Mouse (Mus musculus): ENCODE measurements at regions not wholly inside any gene's neighbourhood (a gene's known extent, or its start where the extent isn't known, plus 50 kb on each side); places are given as distances from the start of the nearest gene placed in this dataset.

GRCm38 (mm10) chr12:106389214-106389613, 379.2 kb downstream of the Vrk1 start:
- DNase-seq (no peak), ATAC-seq (no peak)
- H3K27ac ChIP-seq (ENCODE audit: low read depth) = no peak overlapping the region
- no peaks in the 10 kb centered on the region for H3K27me3 ChIP-seq (ENCODE audit: insufficient read depth, low read length)
- H3K4me3 ChIP-seq (ENCODE audit: low read depth, low read length) = no peak overlapping the region
- H3K4me2 ChIP-seq (ENCODE audit: low read depth, low read length) = no peak overlapping the region
- no peaks in the 10 kb centered on the region for H3K36me3 ChIP-seq (replicated peaks; ENCODE audit: insufficient read depth, low read length)
- no peak overlapping the region for H3K9ac ChIP-seq (replicated peaks)
- no peaks in the 10 kb centered on the region for H3K9me3 ChIP-seq (ENCODE audit: low read length)
- H3K4me1 ChIP-seq (ENCODE audit: insufficient read depth) = no peaks in the 10 kb centered on the region
- WGBS (ENCODE audit: insufficient replicate concordance) = 84% methylated on average over 11 of the region's 11 CpGs
- no peak for TF ChIP-seq EP300 (IDR thresholded peaks at IDR 0.05; ENCODE audit: low read depth)
- TF ChIP-seq CTCF (IDR thresholded peaks at IDR 0.05; ENCODE audit: low read depth) = no peak

DNA sequence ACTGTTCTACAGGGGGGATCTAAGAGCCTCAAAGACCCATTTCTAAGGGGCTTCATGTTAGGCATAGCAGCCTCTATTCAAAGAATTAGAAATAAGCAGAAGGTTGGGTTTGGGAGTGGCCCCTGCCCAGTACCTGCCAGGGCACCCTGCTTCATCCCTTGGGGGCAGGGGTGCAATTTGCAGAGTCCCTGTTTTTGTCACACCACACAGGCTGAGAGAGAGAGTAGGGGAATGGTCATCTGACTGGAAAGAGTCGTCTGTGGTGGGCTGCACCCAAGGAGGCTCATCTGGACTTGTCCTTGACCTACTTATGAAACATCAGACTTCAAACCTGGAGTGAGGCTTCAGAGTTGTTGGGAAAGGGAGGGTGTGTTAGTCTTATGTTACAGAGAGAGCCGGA, 382.3 kb downstream of the Vrk1 start:
- H3K4me3 ChIP-seq (ENCODE audit: low read depth, low read length) = no peak overlapping the region
- H3K27ac ChIP-seq (ENCODE audit: low read depth) = no peak overlapping the region
- no peaks in the 10 kb centered on the region for H3K27me3 ChIP-seq (ENCODE audit: insufficient read depth, low read length)
- DNase-seq (no peak), ATAC-seq (no peak)
- no peak overlapping the region for H3K9ac ChIP-seq (replicated peaks)
- H3K4me1 ChIP-seq (ENCODE audit: insufficient read depth) = no peaks in the 10 kb centered on the region
- H3K9me3 ChIP-seq (ENCODE audit: low read length) = no peaks in the 10 kb centered on the region
- WGBS (ENCODE audit: insufficient replicate concordance) = 71% methylated on average over 2 of the region's 2 CpGs
- no peaks in the 10 kb centered on the region for H3K36me3 ChIP-seq (replicated peaks; ENCODE audit: insufficient read depth, low read length)
- no peak overlapping the region for H3K4me2 ChIP-seq (ENCODE audit: low read depth, low read length)
- TF ChIP-seq CTCF (IDR thresholded peaks at IDR 0.05; ENCODE audit: low read depth) (no peak), EP300 (IDR thresholded peaks at IDR 0.05; ENCODE audit: low read depth) (no peak)

DNA sequence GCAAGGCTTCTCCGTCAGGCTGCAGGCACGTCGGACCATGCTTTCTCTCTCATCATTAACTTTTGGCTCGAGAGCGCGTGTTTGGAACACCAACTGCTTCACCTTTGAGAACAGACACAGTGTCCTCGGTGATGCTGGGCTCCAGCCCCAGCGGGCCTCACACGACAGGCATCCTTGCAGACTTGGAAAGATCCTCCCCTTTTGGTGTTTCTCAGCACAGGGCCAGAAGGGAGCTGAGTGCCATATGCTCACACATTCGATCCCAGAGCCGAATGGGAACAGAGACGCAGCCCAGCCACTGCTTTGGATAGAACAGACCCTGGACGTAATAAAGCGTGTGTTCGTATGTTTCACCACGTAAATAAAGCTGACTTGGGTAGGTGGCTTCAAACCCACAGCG, 389.1 kb downstream of the Vrk1 start:
- Histone ChIP-seq H3K9ac (replicated peaks) (no peak overlapping the region), H3K36me3 (replicated peaks; ENCODE audit: insufficient read depth, low read length) (no peaks in the 10 kb centered on the region), H3K9me3 (ENCODE audit: low read length) (no peaks in the 10 kb centered on the region), H3K4me2 (ENCODE audit: low read depth, low read length) (no peak overlapping the region), H3K4me3 (ENCODE audit: low read depth, low read length) (no peak overlapping the region), H3K27me3 (ENCODE audit: insufficient read depth, low read length) (no peaks in the 10 kb centered on the region), H3K27ac (ENCODE audit: low read depth) (no peak overlapping the region), H3K4me1 (ENCODE audit: insufficient read depth) (no peaks in the 10 kb centered on the region)
- DNase-seq (no peak), ATAC-seq (no peak)
- no peak for TF ChIP-seq EP300 (IDR thresholded peaks at IDR 0.05; ENCODE audit: low read depth)
- TF ChIP-seq CTCF (IDR thresholded peaks at IDR 0.05; ENCODE audit: low read depth) = no peak
- WGBS (ENCODE audit: insufficient replicate concordance) = 81% methylated on average over 17 of the region's 17 CpGs

- no peak overlapping the region for H3K4me2 ChIP-seq (ENCODE audit: low read depth, low read length)
- H3K4me3 ChIP-seq (ENCODE audit: low read depth, low read length) = no peak overlapping the region
- H3K4me1 ChIP-seq (ENCODE audit: insufficient read depth) = no peaks in the 10 kb centered on the region
- WGBS (ENCODE audit: insufficient replicate concordance) = 79% methylated on average over 7 of the region's 7 CpGs
- H3K27ac ChIP-seq (ENCODE audit: low read depth) = no peak overlapping the region
- peaks cover 4% of the 10 kb centered on the region; the same call in 1 of the 2 replicates for H3K9me3 ChIP-seq (ENCODE audit: low read length)
- DNase-seq (no peak), ATAC-seq (no peak)
- no peaks in the 10 kb centered on the region for H3K36me3 ChIP-seq (replicated peaks; ENCODE audit: insufficient read depth, low read length)
- H3K9ac ChIP-seq (replicated peaks) = no peak overlapping the region
- TF ChIP-seq CTCF (IDR thresholded peaks at IDR 0.05; ENCODE audit: low read depth) (no peak), EP300 (IDR thresholded peaks at IDR 0.05; ENCODE audit: low read depth) (no peak)
- H3K27me3 ChIP-seq (ENCODE audit: insufficient read depth, low read length) = no peaks in the 10 kb centered on the region
These were observed 401.0 kb downstream of the Vrk1 start for GRCm38 (mm10) chr12:106411075-106411474.

- Histone ChIP-seq H3K4me1 (ENCODE audit: insufficient read depth) (no peaks in the 10 kb centered on the region), H3K36me3 (replicated peaks; ENCODE audit: insufficient read depth, low read length) (no peaks in the 10 kb centered on the region), H3K27me3 (ENCODE audit: insufficient read depth, low read length) (no peaks in the 10 kb centered on the region), H3K4me2 (ENCODE audit: low read depth, low read length) (no peak overlapping the region), H3K4me3 (ENCODE audit: low read depth, low read length) (no peak overlapping the region), H3K9ac (replicated peaks) (no peak overlapping the region), H3K27ac (ENCODE audit: low read depth) (no peak overlapping the region), H3K9me3 (ENCODE audit: low read length) (peaks cover 3% of the 10 kb centered on the region; the same call in 1 of the 2 replicates)
- DNase-seq (no peak), ATAC-seq (no peak)
- TF ChIP-seq EP300 (IDR thresholded peaks at IDR 0.05; ENCODE audit: low read depth) = no peak
- no peak for TF ChIP-seq CTCF (IDR thresholded peaks at IDR 0.05; ENCODE audit: low read depth)
- 64% methylated on average over 4 of the region's 4 CpGs for WGBS (ENCODE audit: insufficient replicate concordance)
These were observed 416.6 kb downstream of the Vrk1 start for GRCm38 (mm10) chr12:106426631-106427030.

DNA sequence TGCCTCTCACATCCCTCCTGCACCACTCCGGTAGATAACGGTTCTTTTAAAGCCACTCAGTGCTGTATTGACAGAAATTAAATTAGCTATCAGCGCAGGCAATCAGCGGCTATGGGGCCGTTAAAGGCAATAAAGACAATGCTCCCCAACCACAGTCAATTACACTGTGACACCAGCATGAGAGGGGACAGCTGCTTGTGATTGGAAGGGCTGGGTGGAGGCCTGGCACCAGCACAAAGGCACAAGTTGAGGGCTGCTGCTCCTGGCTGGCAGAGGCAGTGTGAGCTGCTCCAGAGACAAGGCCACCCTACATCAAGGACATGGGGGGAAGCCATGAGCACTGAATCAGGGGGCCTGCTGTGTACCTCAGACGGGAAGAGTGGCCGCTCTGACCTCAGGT, 420.0 kb downstream of the Vrk1 start:
- H3K9ac ChIP-seq (replicated peaks) = no peak overlapping the region
- no peaks in the 10 kb centered on the region for H3K36me3 ChIP-seq (replicated peaks; ENCODE audit: insufficient read depth, low read length)
- H3K27me3 ChIP-seq (ENCODE audit: insufficient read depth, low read length) = no peaks in the 10 kb centered on the region
- H3K4me3 ChIP-seq (ENCODE audit: low read depth, low read length) = no peak overlapping the region
- 44% methylated on average over 7 of the region's 7 CpGs for WGBS (ENCODE audit: insufficient replicate concordance)
- no peak for ATAC-seq
- no peak overlapping the region for H3K27ac ChIP-seq (ENCODE audit: low read depth)
- no peaks in the 10 kb centered on the region for H3K4me1 ChIP-seq (ENCODE audit: insufficient read depth)
- DNase-seq = no peak
- H3K4me2 ChIP-seq (ENCODE audit: low read depth, low read length) = no peak overlapping the region
- H3K9me3 ChIP-seq (ENCODE audit: low read length) = peaks cover 3% of the 10 kb centered on the region; the same call in 1 of the 2 replicates
- no peak for TF ChIP-seq CTCF (IDR thresholded peaks at IDR 0.05; ENCODE audit: low read depth)
- TF ChIP-seq EP300 (IDR thresholded peaks at IDR 0.05; ENCODE audit: low read depth) = no peak

DNA sequence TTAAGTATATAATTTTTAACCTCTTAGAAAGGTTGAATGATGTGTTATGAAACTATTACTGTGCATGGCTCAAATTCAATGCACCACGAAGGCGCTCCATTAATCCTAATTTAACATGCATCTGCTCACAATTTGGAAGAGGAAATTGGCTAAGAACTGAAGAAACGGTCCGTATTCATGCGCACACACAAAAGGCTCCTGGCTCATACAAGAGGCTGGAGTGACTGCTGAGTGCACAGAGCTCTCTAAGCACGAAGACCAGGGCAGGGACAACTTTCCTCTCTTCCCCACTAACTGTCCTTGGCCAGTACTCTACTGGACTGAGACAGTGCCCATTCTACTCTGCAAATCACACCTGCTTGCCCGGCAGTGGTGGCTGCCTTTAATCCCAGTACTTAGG, 435.1 kb downstream of the Vrk1 start:
- H3K9ac ChIP-seq (replicated peaks) = no peak overlapping the region
- TF ChIP-seq EP300 (IDR thresholded peaks at IDR 0.05; ENCODE audit: low read depth) (no peak), CTCF (IDR thresholded peaks at IDR 0.05; ENCODE audit: low read depth) (no peak)
- 77% methylated on average over 7 of the region's 7 CpGs for WGBS (ENCODE audit: insufficient replicate concordance)
- no peaks in the 10 kb centered on the region for H3K4me1 ChIP-seq (ENCODE audit: insufficient read depth)
- DNase-seq = no peak
- no peak overlapping the region for H3K27ac ChIP-seq (ENCODE audit: low read depth)
- no peaks in the 10 kb centered on the region for H3K27me3 ChIP-seq (ENCODE audit: insufficient read depth, low read length)
- no peak overlapping the region for H3K4me2 ChIP-seq (ENCODE audit: low read depth, low read length)
- no peaks in the 10 kb centered on the region for H3K36me3 ChIP-seq (replicated peaks; ENCODE audit: insufficient read depth, low read length)
- no peak overlapping the region for H3K4me3 ChIP-seq (ENCODE audit: low read depth, low read length)
- ATAC-seq = no peak
- H3K9me3 ChIP-seq (ENCODE audit: low read length) = no peaks in the 10 kb centered on the region

Data from liver, postnatal 0 days (tissue).